Mouse (Mus musculus) urinary bladder, postnatal 25 days (tissue): Measurements from ENCODE around the gene Ccl21b.
"Not testable (repeated sequence)": the region's sequence is repeated elsewhere in the genome, so short reads cannot be mapped to it uniquely, and the experiment has no call there.

Experiments used
- DNase-seq: peaks from one replicate; pipeline ENCODE4 v3.0.0; 2022; ENCODE audit warnings: low spot score

The Ccl21b gene

GRCm38 (mm10) chr4:42255467-42255866, at the start of gene Ccl21b:
Gene Ccl21b (plus strand): TSS chr4:42255767.
- not testable (repeated sequence) for DNase-seq

- DNase-seq, result not testable (repeated sequence)
Measured at GRCm38 (mm10) chr4:42240339-42240738, 15.2 kb upstream of the Ccl21b start, which contains the start of gene Gm10600. Gene Gm10600 (plus strand): TSS chr4:42240639.

- not testable (repeated sequence) for DNase-seq
Measured at GRCm38 (mm10) chr4:42293967-42294366, 38.4 kb downstream of the Ccl21b start, which contains the start of gene Gm21953. Gene Gm21953 (plus strand): TSS chr4:42294267.
